ENCODE assay signal across 19 mouse cellular contexts in genomic region chr10:88420655-88421435, GRCm38 (mm10). TPM values are rescaled to one million over a fixed set of nuclear protein-coding genes. Genes with fewer than 3 reads are reported as not detected.
A peak's percentile ranks its signal among the peaks of the same experiment; 100 is the strongest.
DNase-seq lines count a peak whose midpoint lies in the region; ATAC-seq and TF ChIP-seq lines count a peak whose summit lies in the region.
"Had no signal": no experiment of that assay in that cellular context is flagged by ENCODE, and none has a peak within 500 bp of the region (broad histone marks: within the 10 kb centered on the region; RNA-seq: fewer than 3 reads in every experiment).

No protein-coding gene starts in this region.

- WGBS in intestine, embryonic 15.5 days, result 92% methylated on average over 19 of the region's 19 CpGs

- DNase-seq in layer of hippocampus, adult 2 months (ENCODE audit: low spot score in 2 of 2), result no peak
- DNase-seq in layer of hippocampus, adult 18-20 months (ENCODE audit: low spot score in 2 of 2), result no peak
- DNase-seq in CD4-positive, CD25-positive, alpha-beta regulatory T cell, adult 2 months (ENCODE audit: low read depth, low spot score), result peak; percentile 50
- DNase-seq in layer of hippocampus, postnatal 10 days (ENCODE audit: low spot score in 2 of 2), result no peak
- DNase-seq in right cerebral cortex, postnatal 14 days, result no peak
- DNase-seq: cerebellum, postnatal 14 days; left cerebral cortex, postnatal 4 days; lung, postnatal 4 days; right cerebral cortex, postnatal 25 days; thymus, postnatal 25 days had no signal

- H3K36me3 ChIP-seq in intestine, embryonic 15.5 days, result peaks cover 6% of the 10 kb centered on the region

- TF ChIP-seq CTCF in layer of hippocampus, adult 2 months (conservative IDR thresholded peaks at IDR 0.05), result no peak
- no peak for TF ChIP-seq CTCF in cortical plate, adult 2 months (IDR thresholded peaks at IDR 0.05; ENCODE audit: extremely low read depth, insufficient read depth, low read length)

- no peaks in the 10 kb centered on the region for H3K4me1 ChIP-seq in cortical plate, adult 2 months (ENCODE audit: control insufficient read depth, insufficient read depth, low read length)
- H3K4me1 ChIP-seq in intestine, embryonic 15.5 days (replicated peaks), result no peaks in the 10 kb centered on the region
- H3K4me1 ChIP-seq: embryonic facial prominence, embryonic 12.5 days; liver, embryonic 15.5 days had no signal

- no peak overlapping the region for H3K9ac ChIP-seq in intestine, embryonic 15.5 days
- H3K9ac ChIP-seq: embryonic facial prominence, embryonic 12.5 days; liver, embryonic 15.5 days had no signal

- no peak overlapping the region for H3K4me2 ChIP-seq in intestine, embryonic 15.5 days (replicated peaks)
- H3K4me2 ChIP-seq: embryonic facial prominence, embryonic 12.5 days; liver, embryonic 15.5 days had no signal

- no peak for TF ChIP-seq POLR2A in cortical plate, adult 2 months (IDR thresholded peaks at IDR 0.05; ENCODE audit: extremely low read depth, insufficient read depth, low read length)

- no peaks in the 10 kb centered on the region for H3K9me3 ChIP-seq in intestine, embryonic 15.5 days
- H3K9me3 ChIP-seq: embryonic facial prominence, embryonic 12.5 days; liver, embryonic 15.5 days had no signal

- no peak overlapping the region for H3K4me3 ChIP-seq in layer of hippocampus, adult 2 months
- H3K4me3 ChIP-seq in cortical plate, adult 2 months (ENCODE audit: insufficient read depth, low read length), result no peak overlapping the region
- H3K4me3 ChIP-seq in intestine, embryonic 15.5 days (replicated peaks), result no peak overlapping the region
- H3K4me3 ChIP-seq: embryonic facial prominence, embryonic 12.5 days; liver, embryonic 15.5 days had no signal

- peak; percentile 63 for ATAC-seq in monocyte, adult 5-6 weeks (replicated peaks; ENCODE audit: insufficient number of reproducible peaks, low FRiP score, low TSS enrichment, poor library complexity, severe bottlenecking)
- no peak for ATAC-seq in intestine, embryonic 15.5 days
- ATAC-seq: hindbrain, embryonic 16.5 days had no signal

- H3K27me3 ChIP-seq in intestine, embryonic 15.5 days (replicated peaks), result no peaks in the 10 kb centered on the region
- H3K27me3 ChIP-seq: embryonic facial prominence, embryonic 12.5 days; liver, embryonic 15.5 days had no signal

- H3K27ac ChIP-seq in layer of hippocampus, adult 2 months, result 0 out of 2 replicates have a peak overlapping the region, but pooled peaks have one; percentile 10
- H3K27ac ChIP-seq in cortical plate, adult 2 months (ENCODE audit: insufficient read depth, low read length), result peak overlapping the region; percentile 29; the same call in 1 of the 2 replicates
- no peak overlapping the region for H3K27ac ChIP-seq in intestine, embryonic 15.5 days
- H3K27ac ChIP-seq: embryonic facial prominence, embryonic 12.5 days; liver, embryonic 15.5 days had no signal

RNA-seq across cellular contexts. Expression of gene Sycp3, which starts 38.5 kb away (rescaled TPM):
- total RNA-seq in layer of hippocampus, adult 2 months (2021), result 1 to 10 TPM in 1 of 2 experiments, under 1 TPM in 1; 0.44 to 1.4 TPM
- under 1 TPM in 1 of 2 experiments, not detected in 1; 0.37 TPM for total RNA-seq in layer of hippocampus, adult 18-20 months (2021)
- 0.34 and 0.44 TPM in 2 replicates for polyA plus RNA-seq in cortical plate, adult 2 months (2012; rRNA removed)
- 0.68 to 3.5 TPM (median 2.7 TPM) in 3 replicates for total RNA-seq in monocyte, adult 5-6 weeks (2017)
- polyA plus RNA-seq in intestine, embryonic 15.5 days (2015; fragmentation: Nextera tagmentation; extraction: Ambion mirVana), result 0.39 and 0.62 TPM in 2 replicates
- total RNA-seq in layer of hippocampus, postnatal 10 days (2021), result under 1 TPM; 0.60 to 0.64 TPM
- polyA plus RNA-seq: adrenal gland, adult 2 months; kidney, embryonic 14.5 days; stomach, embryonic 16.5 days had no signal

RNA-seq across cellular contexts. Expression of gene Gnptab, which starts 41.9 kb away (rescaled TPM):
- 10 to 100 TPM; 72.6 to 74.4 TPM for total RNA-seq in layer of hippocampus, adult 2 months (2021)
- total RNA-seq in layer of hippocampus, adult 18-20 months (2021), result 10 to 100 TPM; 65.9 to 69.2 TPM
- polyA plus RNA-seq in cortical plate, adult 2 months (2012; rRNA removed), result 41.1 and 43.3 TPM in 2 replicates
- total RNA-seq in monocyte, adult 5-6 weeks (2017), result 28.7 to 62.7 TPM (median 37.0 TPM) in 3 replicates
- polyA plus RNA-seq in intestine, embryonic 15.5 days (2015; fragmentation: Nextera tagmentation; extraction: Ambion mirVana), result 15.9 and 16.3 TPM in 2 replicates
- total RNA-seq in layer of hippocampus, postnatal 10 days (2021), result 10 to 100 TPM; 86.3 to 93.5 TPM

RNA-seq across cellular contexts. Expression of gene Dram1, which starts 42.0 kb away (rescaled TPM):
- total RNA-seq in layer of hippocampus, adult 2 months (2021), result 1 to 10 TPM in 1 of 2 experiments, under 1 TPM in 1; 0.88 to 1.5 TPM
- total RNA-seq in layer of hippocampus, adult 18-20 months (2021), result 1 to 10 TPM in 1 of 2 experiments, under 1 TPM in 1; 0.87 to 1.9 TPM
- polyA plus RNA-seq in cortical plate, adult 2 months (2012; rRNA removed), result 1.6 and 2.0 TPM in 2 replicates
- 18.8 to 27.0 TPM (median 24.5 TPM) in 3 replicates for total RNA-seq in monocyte, adult 5-6 weeks (2017)
- 3.8 and 4.1 TPM in 2 replicates for polyA plus RNA-seq in intestine, embryonic 15.5 days (2015; fragmentation: Nextera tagmentation; extraction: Ambion mirVana)
- 1 to 10 TPM in 1 of 2 experiments, under 1 TPM in 1; 0.87 to 1.5 TPM for total RNA-seq in layer of hippocampus, postnatal 10 days (2021)
